Mouse (Mus musculus) embryonic fibroblast, embryonic 13.5 days (primary cell): Measurements from ENCODE around the gene Anln.

Source experiments
- CTCF ChIP-seq: IDR thresholded peaks from 2 replicates; pipeline ENCODE4 v1.5.1; 2011; ENCODE audit warnings: mild to moderate bottlenecking, control low read depth, low read length, moderate library complexity, borderline replicate concordance; ENCODE audit not compliant: insufficient read depth
- POLR2A ChIP-seq: IDR thresholded peaks from 2 replicates; pipeline ENCODE4 v1.6.1; 2011; ENCODE audit warnings: low read depth, mild to moderate bottlenecking, control low read depth, low read length, moderate library complexity

DNA sequence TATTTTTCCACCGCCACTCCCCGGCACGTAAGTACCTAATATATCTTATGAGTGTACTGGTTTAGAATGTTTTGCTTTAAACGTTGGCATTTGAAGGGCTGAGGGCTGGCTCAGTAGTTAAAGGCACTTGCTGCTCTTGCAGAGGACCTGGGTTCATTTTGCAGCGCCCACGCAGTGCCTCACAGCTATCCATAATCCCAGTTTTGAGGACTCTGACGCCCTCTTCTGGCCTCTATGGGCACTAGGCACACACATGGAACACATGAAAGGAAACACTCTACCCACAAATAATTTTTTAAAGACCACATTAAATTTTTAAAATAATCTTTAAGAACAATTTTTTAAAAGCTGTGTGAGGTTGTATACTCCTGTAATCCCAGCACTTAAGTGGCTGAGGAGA lies 20.5 kb upstream of the Anln start:
- TF ChIP-seq POLR2A (no peak), CTCF (no peak)
